Mouse (Mus musculus) ES-Bruce4 (cell line): Measurements from ENCODE around the gene Cdh26. TPM values are rescaled to one million over a fixed set of nuclear protein-coding genes. Genes with fewer than 3 reads are reported as not detected.
A peak's percentile ranks its signal among the peaks of the same experiment; 100 is the strongest.

Experiments
- H3K27ac ChIP-seq: 2 replicates; pipeline ENCODE4 v1.5.1; 2012; ENCODE audit warnings: low read length, inconsistent platforms; ENCODE audit not compliant: insufficient read depth
- H3K27me3 ChIP-seq: 2 replicates; pipeline ENCODE4 v1.6.1; 2012; ENCODE audit warnings: mild to moderate bottlenecking, low read length, inconsistent platforms; ENCODE audit not compliant: control insufficient read depth, poor library complexity, insufficient read depth, severe bottlenecking
- H3K36me3 ChIP-seq: 2 replicates; pipeline ENCODE4 v1.6.1; 2012; ENCODE audit warnings: inconsistent platforms, mild to moderate bottlenecking, low read length, moderate library complexity; ENCODE audit not compliant: control insufficient read depth, poor library complexity, insufficient read depth, severe bottlenecking
- H3K4me1 ChIP-seq: one replicate; pipeline ENCODE4 v1.8.1; 2011; ENCODE audit warnings: low read length; ENCODE audit not compliant: control insufficient read depth, insufficient read depth
- H3K4me3 ChIP-seq: 2 replicates; pipeline ENCODE4 v1.5.1; 2011; ENCODE audit warnings: low read depth, mild to moderate bottlenecking, low read length
- H3K9ac ChIP-seq: 2 replicates; pipeline ENCODE4 v1.6.1; 2012; ENCODE audit warnings: low read depth, mild to moderate bottlenecking, inconsistent platforms; ENCODE audit not compliant: poor library complexity, severe bottlenecking
- H3K9me3 ChIP-seq: replicated peaks from 2 replicates; pipeline ENCODE4 v1.6.1; 2012; ENCODE audit warnings: mild to moderate bottlenecking, low read length, inconsistent platforms; ENCODE audit not compliant: control insufficient read depth, poor library complexity, insufficient read depth, severe bottlenecking
- CTCF ChIP-seq: IDR thresholded peaks from one replicate; pipeline ENCODE4 v1.8.1; 2011; ENCODE audit warnings: low read depth, low read length
- EP300 ChIP-seq: IDR thresholded peaks from 2 replicates; pipeline ENCODE4 v1.6.1; 2011; ENCODE audit warnings: low read depth, low read length; ENCODE audit not compliant: insufficient read depth
- POLR2A ChIP-seq: IDR thresholded peaks from one replicate; pipeline ENCODE4 v1.8.1; 2011; ENCODE audit warnings: low read length; ENCODE audit not compliant: insufficient read depth
- polyA plus RNA-seq: library from polyadenylated mRNA; stranded (reverse); fragments of >200 nt; gene quantifications from 2 replicates; pipeline ENCODE4 v1.2.4, GENCODE M21; 2011; ENCODE audit warnings: low read depth; ENCODE audit not compliant: missing spikeins, insufficient read depth, insufficient read length

The Cdh26 gene
- polyA plus RNA-seq, 1 experiment: not detected

DNA sequence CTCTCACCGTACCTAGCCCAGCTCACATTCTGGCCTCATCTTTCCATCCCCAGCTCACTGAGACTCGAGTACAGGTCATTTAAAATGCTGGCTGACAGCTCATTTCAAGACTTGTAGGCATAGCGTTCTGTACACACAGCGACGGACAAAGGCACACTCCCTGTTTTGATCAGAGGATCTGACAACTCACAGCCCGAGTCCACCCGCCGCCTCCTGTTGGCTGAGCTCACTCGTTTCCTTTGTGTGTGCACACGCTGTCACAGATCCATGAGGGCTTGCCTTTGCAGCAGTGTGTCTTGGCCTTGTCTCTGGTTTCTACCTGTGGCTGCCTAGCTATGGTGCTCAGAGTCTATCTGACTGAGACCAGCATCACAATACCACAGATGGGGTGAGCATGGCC is 72.1 kb downstream of the Cdh26 start:
- H3K27ac ChIP-seq: no peak overlapping the region
- TF ChIP-seq EP300: no peak
- no peak for TF ChIP-seq POLR2A
- TF ChIP-seq CTCF: no peak
- H3K36me3 ChIP-seq: no peaks in the 10 kb centered on the region
- H3K4me3 ChIP-seq: no peak overlapping the region
- H3K9ac ChIP-seq: no peak overlapping the region
- no peaks in the 10 kb centered on the region for H3K27me3 ChIP-seq
- H3K4me1 ChIP-seq: no peaks in the 10 kb centered on the region
- H3K9me3 ChIP-seq: peaks cover 2% of the 10 kb centered on the region; the same call in 1 of the 2 replicates

DNA sequence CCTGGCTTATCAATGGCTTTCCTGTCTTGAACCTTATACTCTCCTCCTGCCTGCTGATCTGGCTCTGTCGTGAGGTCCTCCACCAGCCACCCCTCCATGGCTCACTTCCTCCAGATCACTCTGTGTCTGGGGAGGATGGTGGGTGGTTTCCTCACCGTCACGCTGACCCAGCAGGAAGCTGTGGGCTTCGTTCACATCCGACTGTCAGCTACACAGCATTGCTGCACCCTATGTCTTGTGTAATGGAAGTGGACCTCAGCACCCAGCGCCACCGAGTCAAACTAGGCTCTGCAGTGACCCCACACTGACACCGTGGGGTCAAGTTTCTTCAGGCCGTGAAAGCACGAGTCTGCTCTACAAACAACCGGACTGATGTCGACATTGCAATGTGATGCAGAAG is 75.7 kb downstream of the Cdh26 start:
- H3K9me3 ChIP-seq: no peaks in the 10 kb centered on the region
- no peaks in the 10 kb centered on the region for H3K36me3 ChIP-seq
- no peaks in the 10 kb centered on the region for H3K27me3 ChIP-seq
- no peak overlapping the region for H3K4me3 ChIP-seq
- no peak overlapping the region for H3K9ac ChIP-seq
- no peak overlapping the region for H3K27ac ChIP-seq
- H3K4me1 ChIP-seq: no peaks in the 10 kb centered on the region
- no peak for TF ChIP-seq CTCF
- no peak for TF ChIP-seq POLR2A
- TF ChIP-seq EP300: no peak

DNA sequence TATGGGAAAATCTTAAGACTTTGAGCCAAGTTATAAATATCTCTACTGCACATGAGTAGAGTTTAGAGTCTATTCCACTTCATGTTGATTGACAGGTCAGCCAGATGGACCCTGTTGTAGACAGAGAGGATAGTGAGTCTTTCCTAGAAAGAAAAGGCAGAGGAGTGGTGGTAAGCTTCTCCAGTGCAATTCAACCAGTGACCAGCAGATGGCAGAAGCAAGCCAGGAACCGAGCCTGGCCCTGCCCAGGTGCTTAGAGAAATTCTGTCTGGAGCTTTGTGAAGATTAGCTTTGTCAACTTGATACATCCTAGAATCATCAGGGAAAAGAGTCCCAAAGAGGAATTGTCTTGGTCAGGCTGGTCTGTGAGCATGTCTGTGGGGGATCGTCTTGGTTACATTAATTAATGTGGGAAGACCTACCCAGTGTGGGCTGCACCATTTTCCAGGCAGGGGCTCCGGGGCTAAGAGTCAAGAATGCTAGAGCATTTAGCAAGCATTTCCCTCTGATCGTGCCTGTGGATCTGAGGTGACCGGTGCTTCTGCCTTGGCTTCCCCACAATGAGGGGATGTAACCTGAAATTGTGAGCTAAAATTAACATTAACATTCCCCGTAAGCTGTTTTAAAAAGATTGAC is 77.2 kb downstream of the Cdh26 start:
- H3K4me3 ChIP-seq: no peak overlapping the region
- H3K9ac ChIP-seq: no peak overlapping the region
- no peaks in the 10 kb centered on the region for H3K9me3 ChIP-seq
- no peak overlapping the region for H3K27ac ChIP-seq
- no peaks in the 10 kb centered on the region for H3K4me1 ChIP-seq
- H3K27me3 ChIP-seq: no peaks in the 10 kb centered on the region
- TF ChIP-seq CTCF (peak; percentile 84), POLR2A (no peak)
- no peaks in the 10 kb centered on the region for H3K36me3 ChIP-seq

DNA sequence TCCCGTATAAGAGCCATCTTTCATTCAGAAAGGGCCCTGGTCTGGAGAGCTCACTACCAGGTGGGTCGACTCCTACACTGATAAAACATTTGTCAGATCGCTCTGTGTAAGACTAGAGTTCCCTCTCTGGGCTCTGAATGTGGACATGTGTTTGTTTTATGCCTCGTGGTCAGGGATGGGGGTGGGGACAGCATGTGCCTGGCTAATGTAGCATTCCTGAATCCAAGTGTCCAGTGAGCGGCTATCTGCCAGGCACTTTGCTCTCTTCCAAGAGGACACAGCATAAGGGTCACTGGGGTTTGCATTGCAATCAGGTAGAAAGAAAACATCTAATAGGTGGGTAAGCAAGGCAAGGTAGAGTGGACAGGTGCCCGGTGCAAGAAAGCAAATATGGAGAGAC is 77.9 kb downstream of the Cdh26 start:
- H3K36me3 ChIP-seq: no peaks in the 10 kb centered on the region
- H3K9me3 ChIP-seq: no peaks in the 10 kb centered on the region
- H3K27ac ChIP-seq: no peak overlapping the region
- no peaks in the 10 kb centered on the region for H3K27me3 ChIP-seq
- no peak overlapping the region for H3K4me3 ChIP-seq
- H3K4me1 ChIP-seq: no peaks in the 10 kb centered on the region
- TF ChIP-seq EP300 (no peak), CTCF (no peak), POLR2A (no peak)
- H3K9ac ChIP-seq: no peak overlapping the region

DNA sequence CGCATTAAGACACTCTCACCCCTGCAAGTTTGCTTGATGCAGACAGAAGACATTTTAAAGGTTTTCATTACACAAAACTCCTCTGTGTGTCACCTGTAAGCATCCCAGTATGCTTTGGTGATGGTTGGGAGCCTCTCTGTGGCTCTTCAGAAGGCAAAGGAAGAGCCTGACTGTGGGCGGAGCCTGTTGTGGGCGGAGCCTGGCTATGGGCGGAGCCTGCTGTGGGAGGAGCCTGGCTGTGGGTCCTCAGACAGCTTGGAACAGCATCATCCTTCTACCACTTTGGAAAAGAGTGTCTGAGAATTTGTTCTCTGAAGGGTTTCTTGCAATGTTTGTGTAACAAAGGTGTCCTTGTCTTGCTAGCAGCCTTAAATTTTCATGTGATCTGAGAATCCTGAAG is 82.7 kb downstream of the Cdh26 start:
- H3K4me1 ChIP-seq: no peaks in the 10 kb centered on the region
- no peak overlapping the region for H3K4me3 ChIP-seq
- no peak overlapping the region for H3K9ac ChIP-seq
- no peaks in the 10 kb centered on the region for H3K36me3 ChIP-seq
- H3K27ac ChIP-seq: no peak overlapping the region
- no peaks in the 10 kb centered on the region for H3K9me3 ChIP-seq
- no peaks in the 10 kb centered on the region for H3K27me3 ChIP-seq
- TF ChIP-seq CTCF (no peak), EP300 (no peak), POLR2A (no peak)

DNA sequence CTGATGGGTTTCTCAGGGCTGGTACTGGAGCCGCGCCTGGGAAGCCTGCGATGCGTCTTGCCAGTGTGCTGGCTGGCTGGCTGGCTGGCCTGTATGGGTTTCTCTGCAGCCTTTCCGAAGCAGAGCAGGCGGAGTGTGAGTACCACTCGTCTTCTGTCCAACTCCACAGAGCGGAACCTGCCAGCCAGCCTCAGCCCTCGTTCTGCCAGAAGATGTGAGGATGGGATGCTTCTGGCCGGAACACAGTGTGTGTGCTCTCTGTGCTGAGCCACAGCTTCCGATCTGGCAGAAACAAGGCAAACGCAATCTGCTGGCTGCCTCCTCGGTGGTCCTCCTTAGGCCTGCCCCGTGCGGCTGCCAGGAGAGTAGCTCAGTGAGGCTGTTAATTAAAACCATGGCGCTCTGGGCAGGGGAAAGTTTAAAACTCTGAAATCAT is 83.3 kb downstream of the Cdh26 start:
- TF ChIP-seq CTCF: no peak
- Histone ChIP-seq H3K9ac (no peak overlapping the region), H3K4me3 (peak overlapping the region; percentile 1; the same call in 1 of the 2 replicates), H3K36me3 (no peaks in the 10 kb centered on the region), H3K4me1 (no peaks in the 10 kb centered on the region), H3K9me3 (no peaks in the 10 kb centered on the region), H3K27ac (no peak overlapping the region), H3K27me3 (no peaks in the 10 kb centered on the region)
